Mouse (Mus musculus): Measurements from ENCODE around the gene Lyg1. TPM values are rescaled to one million over a fixed set of nuclear protein-coding genes. Genes with fewer than 3 reads are reported as not detected.
"Not testable (repeated sequence)": the region's sequence is repeated elsewhere in the genome, so short reads cannot be mapped to it uniquely, and the experiment has no call there.

Gene Lyg1
- polyA plus RNA-seq, 1 experiment from 2014 or later = not detected

- Histone ChIP-seq H3K27me3 (ENCODE audit: control insufficient read depth, insufficient read depth, low read length) (no peaks in the 10 kb centered on the region), H3K27ac (ENCODE audit: low read length) (peak overlapping the region; percentile 92; the same call in 1 of the 2 replicates), H3K4me3 (replicated peaks; ENCODE audit: low read length) (peak overlapping the region; percentile 79), H3K4me2 (ENCODE audit: low read depth, low read length) (peak overlapping the region; percentile 78), H3K36me3 (ENCODE audit: control insufficient read depth, insufficient read depth, low read length) (peaks cover 16% of the 10 kb centered on the region), H3K9ac (ENCODE audit: low read length) (peak overlapping the region; percentile 82), H3K4me1 (ENCODE audit: control insufficient read depth, insufficient read depth, low read length) (peaks cover 16% of the 10 kb centered on the region), H3K9me3 (replicated peaks; ENCODE audit: control insufficient read depth, low read length) (no peaks in the 10 kb centered on the region)
- no peak for ATAC-seq (ENCODE audit: insufficient read depth, low FRiP score)
- WGBS = 40% methylated on average over 3 of the region's 3 CpGs
Measured at GRCm38 (mm10) chr1:37996226-37996625, 38.7 kb upstream of the Lyg1 start.

- Histone ChIP-seq H3K4me3 (replicated peaks; ENCODE audit: low read length) (no peak overlapping the region), H3K36me3 (ENCODE audit: control insufficient read depth, insufficient read depth, low read length) (peaks cover 29% of the 10 kb centered on the region), H3K9me3 (replicated peaks; ENCODE audit: control insufficient read depth, low read length) (no peaks in the 10 kb centered on the region), H3K27me3 (ENCODE audit: control insufficient read depth, insufficient read depth, low read length) (no peaks in the 10 kb centered on the region), H3K4me2 (ENCODE audit: low read depth, low read length) (no peak overlapping the region), H3K9ac (ENCODE audit: low read length) (no peak overlapping the region), H3K4me1 (ENCODE audit: control insufficient read depth, insufficient read depth, low read length) (no peaks in the 10 kb centered on the region), H3K27ac (ENCODE audit: low read length) (no peak overlapping the region)
- WGBS = 78% methylated on average over 5 of the region's 5 CpGs
- ATAC-seq (ENCODE audit: insufficient read depth, low FRiP score) = no peak
Measured at GRCm38 (mm10) chr1:37987856-37988255, 30.3 kb upstream of the Lyg1 start.

GRCm38 (mm10) chr1:37985764-37986323 is 28.3 kb upstream of the Lyg1 start:
- 73% methylated on average over 9 of the region's 9 CpGs for WGBS
- Histone ChIP-seq H3K9me3 (replicated peaks; ENCODE audit: control insufficient read depth, low read length) (no peaks in the 10 kb centered on the region), H3K27ac (ENCODE audit: low read length) (no peak overlapping the region), H3K36me3 (ENCODE audit: control insufficient read depth, insufficient read depth, low read length) (peaks cover 15% of the 10 kb centered on the region), H3K4me1 (ENCODE audit: control insufficient read depth, insufficient read depth, low read length) (no peaks in the 10 kb centered on the region), H3K9ac (ENCODE audit: low read length) (no peak overlapping the region), H3K4me2 (ENCODE audit: low read depth, low read length) (no peak overlapping the region), H3K4me3 (replicated peaks; ENCODE audit: low read length) (no peak overlapping the region), H3K27me3 (ENCODE audit: control insufficient read depth, insufficient read depth, low read length) (no peaks in the 10 kb centered on the region)
- ATAC-seq (ENCODE audit: insufficient read depth, low FRiP score) = no peak

- 97% methylated on average over 1 of the region's 1 CpGs for WGBS
- Histone ChIP-seq H3K4me3 (replicated peaks; ENCODE audit: low read length) (no peak overlapping the region), H3K36me3 (ENCODE audit: control insufficient read depth, insufficient read depth, low read length) (peaks cover 11% of the 10 kb centered on the region), H3K27me3 (ENCODE audit: control insufficient read depth, insufficient read depth, low read length) (no peaks in the 10 kb centered on the region), H3K9me3 (replicated peaks; ENCODE audit: control insufficient read depth, low read length) (no peaks in the 10 kb centered on the region), H3K27ac (ENCODE audit: low read length) (no peak overlapping the region), H3K9ac (ENCODE audit: low read length) (no peak overlapping the region), H3K4me2 (ENCODE audit: low read depth, low read length) (no peak overlapping the region), H3K4me1 (ENCODE audit: control insufficient read depth, insufficient read depth, low read length) (no peaks in the 10 kb centered on the region)
- ATAC-seq (ENCODE audit: insufficient read depth, low FRiP score) = no peak
Measured at GRCm38 (mm10) chr1:37984326-37984725, 26.8 kb upstream of the Lyg1 start.

- Histone ChIP-seq H3K27me3 (ENCODE audit: control insufficient read depth, insufficient read depth, low read length) (no peaks in the 10 kb centered on the region), H3K4me3 (replicated peaks; ENCODE audit: low read length) (no peak overlapping the region), H3K4me1 (ENCODE audit: control insufficient read depth, insufficient read depth, low read length) (no peaks in the 10 kb centered on the region), H3K9ac (ENCODE audit: low read length) (no peak overlapping the region), H3K36me3 (ENCODE audit: control insufficient read depth, insufficient read depth, low read length) (no peaks in the 10 kb centered on the region), H3K4me2 (ENCODE audit: low read depth, low read length) (no peak overlapping the region), H3K9me3 (replicated peaks; ENCODE audit: control insufficient read depth, low read length) (no peaks in the 10 kb centered on the region), H3K27ac (ENCODE audit: low read length) (no peak overlapping the region)
- 88% methylated on average over 7 of the region's 7 CpGs for WGBS
- no peak for ATAC-seq (ENCODE audit: insufficient read depth, low FRiP score)
Measured at GRCm38 (mm10) chr1:37977303-37977702, 19.7 kb upstream of the Lyg1 start.

- H3K27me3 ChIP-seq (ENCODE audit: control insufficient read depth, insufficient read depth, low read length); H3K4me1 ChIP-seq (ENCODE audit: control insufficient read depth, insufficient read depth, low read length); ATAC-seq (ENCODE audit: insufficient read depth, low FRiP score); H3K4me2 ChIP-seq (ENCODE audit: low read depth, low read length); H3K9ac ChIP-seq (ENCODE audit: low read length); H3K4me3 ChIP-seq (replicated peaks; ENCODE audit: low read length); H3K9me3 ChIP-seq (replicated peaks; ENCODE audit: control insufficient read depth, low read length); H3K27ac ChIP-seq (ENCODE audit: low read length); H3K36me3 ChIP-seq (ENCODE audit: control insufficient read depth, insufficient read depth, low read length): not testable (repeated sequence)
- WGBS = 69% methylated on average over 9 of the region's 9 CpGs
Measured at GRCm38 (mm10) chr1:37976666-37977065, 19.1 kb upstream of the Lyg1 start.

- ATAC-seq (ENCODE audit: insufficient read depth, low FRiP score) = no peak
- 42% methylated on average over 4 of the region's 4 CpGs for WGBS
Measured at GRCm38 (mm10) chr1:37971520-37971919, 14.0 kb upstream of the Lyg1 start.

GRCm38 (mm10) chr1:37968746-37969145 is 11.2 kb upstream of the Lyg1 start:
- Histone ChIP-seq H3K27me3 (ENCODE audit: control insufficient read depth, insufficient read depth, low read length) (no peaks in the 10 kb centered on the region), H3K9me3 (replicated peaks; ENCODE audit: control insufficient read depth, low read length) (no peaks in the 10 kb centered on the region), H3K27ac (ENCODE audit: low read length) (no peak overlapping the region), H3K9ac (ENCODE audit: low read length) (no peak overlapping the region), H3K4me3 (replicated peaks; ENCODE audit: low read length) (no peak overlapping the region), H3K4me2 (ENCODE audit: low read depth, low read length) (no peak overlapping the region), H3K4me1 (ENCODE audit: control insufficient read depth, insufficient read depth, low read length) (no peaks in the 10 kb centered on the region), H3K36me3 (ENCODE audit: control insufficient read depth, insufficient read depth, low read length) (no peaks in the 10 kb centered on the region)
- ATAC-seq (ENCODE audit: insufficient read depth, low FRiP score) = no peak
- WGBS = 69% methylated on average over 6 of the region's 6 CpGs

More at GRCm38 (mm10) chr1:37971520-37971919, 14.0 kb upstream of the Lyg1 start:
- H3K9ac ChIP-seq (ENCODE audit: low read length) = no peak overlapping the region
- H3K9me3 ChIP-seq (replicated peaks; ENCODE audit: control insufficient read depth, low read length) = no peaks in the 10 kb centered on the region
- H3K27me3 ChIP-seq (ENCODE audit: control insufficient read depth, insufficient read depth, low read length) = no peaks in the 10 kb centered on the region
- H3K4me1 ChIP-seq (ENCODE audit: control insufficient read depth, insufficient read depth, low read length) = no peaks in the 10 kb centered on the region
- no peak overlapping the region for H3K4me3 ChIP-seq (replicated peaks; ENCODE audit: low read length)
- H3K4me2 ChIP-seq (ENCODE audit: low read depth, low read length) = no peak overlapping the region
- no peaks in the 10 kb centered on the region for H3K36me3 ChIP-seq (ENCODE audit: control insufficient read depth, insufficient read depth, low read length)
- no peak overlapping the region for H3K27ac ChIP-seq (ENCODE audit: low read length)

GRCm38 (mm10) chr1:37965571-37965970 is 8.0 kb upstream of the Lyg1 start:
- no peak overlapping the region for H3K4me3 ChIP-seq (replicated peaks; ENCODE audit: low read length)
- no peak overlapping the region for H3K27ac ChIP-seq (ENCODE audit: low read length)
- H3K4me2 ChIP-seq (ENCODE audit: low read depth, low read length) = no peak overlapping the region
- H3K9me3 ChIP-seq (replicated peaks; ENCODE audit: control insufficient read depth, low read length) = no peaks in the 10 kb centered on the region
- no peak overlapping the region for H3K9ac ChIP-seq (ENCODE audit: low read length)
- no peak for ATAC-seq (ENCODE audit: insufficient read depth, low FRiP score)
- no peaks in the 10 kb centered on the region for H3K36me3 ChIP-seq (ENCODE audit: control insufficient read depth, insufficient read depth, low read length)
- H3K27me3 ChIP-seq (ENCODE audit: control insufficient read depth, insufficient read depth, low read length) = no peaks in the 10 kb centered on the region
- H3K4me1 ChIP-seq (ENCODE audit: control insufficient read depth, insufficient read depth, low read length) = no peaks in the 10 kb centered on the region
- 63% methylated on average over 10 of the region's 10 CpGs for WGBS

All from stomach, embryonic 16.5 days (tissue).